Mouse (Mus musculus): ENCODE results near the gene Trim66.

- no peak for TF ChIP-seq CTCF (IDR thresholded peaks at IDR 0.05; ENCODE audit: borderline replicate concordance, insufficient read depth, low read depth, low read length)
- TF ChIP-seq POLR2A (IDR thresholded peaks at IDR 0.05; ENCODE audit: borderline replicate concordance, insufficient read depth, low read length) = no peak
Measured at GRCm38 (mm10) chr7:109438781-109439591, 68.9 kb downstream of the Trim66 start, which contains the start of gene Stk33.
